Mouse (Mus musculus) frontal cortex, postnatal 36 days (tissue): ENCODE data around the gene Cd38.

ENCODE experiments used
- DNase-seq, 2 experiments: peaks; one replicate each; pipeline ENCODE4 v3.0.0; 2022; ENCODE audit warnings: low spot score in 2 of 2

Gene Cd38

GRCm38 (mm10) chr5:43933269-43933668 is 64.9 kb downstream of the Cd38 start:
- DNase-seq = no peak

GRCm38 (mm10) chr5:43947330-43947977 is 79.1 kb downstream of the Cd38 start:
- no peak for DNase-seq

- DNase-seq = peak in 1 of 2 experiments; percentile 11
Measured at GRCm38 (mm10) chr5:43948111-43948743, 79.9 kb downstream of the Cd38 start.

GRCm38 (mm10) chr5:43948748-43949275 is 80.5 kb downstream of the Cd38 start:
- peak in 1 of 2 experiments; percentile 2 for DNase-seq

- DNase-seq = no peak
Measured at GRCm38 (mm10) chr5:43953241-43953640, 84.9 kb downstream of the Cd38 start.

GRCm38 (mm10) chr5:43959884-43960440 is 91.6 kb downstream of the Cd38 start:
- no peak for DNase-seq

GRCm38 (mm10) chr5:43961056-43961455 is 92.7 kb downstream of the Cd38 start:
- DNase-seq = no peak
